Mouse (Mus musculus) megakaryocyte, embryonic 14.5 days (primary cell): ENCODE results near the gene Gm36864.

Experiments
- FLI1 ChIP-seq: IDR thresholded peaks from 2 replicates; pipeline ENCODE4 v1.6.1; 2012; ENCODE audit warnings: low read length, inconsistent platforms, mixed read lengths
- GATA1 ChIP-seq: IDR thresholded peaks from 3 replicates; pipeline ENCODE4 v1.6.1; 2012; ENCODE audit warnings: mixed read lengths, low read length, inconsistent platforms, borderline replicate concordance

DNA sequence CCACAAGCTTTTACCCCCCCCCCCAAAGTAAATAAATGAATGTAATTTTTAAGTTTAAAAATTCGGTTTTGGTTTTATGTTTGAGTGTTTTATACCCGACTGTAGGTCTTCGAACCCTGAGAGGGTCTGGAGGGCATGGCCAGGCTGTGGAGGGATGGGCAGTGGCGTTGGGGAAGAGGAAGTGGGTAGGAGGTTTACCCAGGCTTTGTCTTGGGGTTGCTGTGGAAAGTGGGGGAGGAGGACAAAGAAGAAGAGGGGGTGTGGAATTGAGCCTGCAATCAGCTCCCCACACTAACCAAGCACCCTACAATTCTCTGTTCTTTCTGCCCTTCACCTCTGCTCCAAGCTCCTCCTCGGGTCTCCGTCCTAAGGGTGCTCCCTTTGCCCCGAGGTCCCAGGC, 36.6 kb downstream of the Gm36864 start:
- TF ChIP-seq GATA1, result no peak
- TF ChIP-seq FLI1, result no peak
